Mouse (Mus musculus) retina, postnatal 7 days (tissue): ENCODE results near the gene Mei4.

ENCODE experiments used
- DNase-seq: peaks from one replicate; pipeline ENCODE4 v3.0.0-alpha.2; 2012; ENCODE audit warnings: low read depth, low spot score

Mei4 gene

GRCm38 (mm10) chr9:81863181-81863887 is at the start of gene Mei4:
TSS of gene Mei4 (plus strand) at chr9:81863670.
- peak; percentile 57 for DNase-seq

- DNase-seq, result no peak
Measured at GRCm38 (mm10) chr9:81819715-81820373, 43.6 kb upstream of the Mei4 start.

- no peak for DNase-seq
Measured at GRCm38 (mm10) chr9:81827560-81827959, 35.9 kb upstream of the Mei4 start.

- no peak for DNase-seq
Measured at GRCm38 (mm10) chr9:81834056-81834455, 29.4 kb upstream of the Mei4 start.

- DNase-seq, result no peak
Measured at GRCm38 (mm10) chr9:81858861-81859260, 4.6 kb upstream of the Mei4 start.

- no peak for DNase-seq
Measured at GRCm38 (mm10) chr9:81863888-81864234, 391 bp downstream of the Mei4 start.

- DNase-seq, result no peak
Measured at GRCm38 (mm10) chr9:81866032-81866431, 2.6 kb downstream of the Mei4 start.

- no peak for DNase-seq
Measured at GRCm38 (mm10) chr9:81921456-81921855, 58.0 kb downstream of the Mei4 start.

GRCm38 (mm10) chr9:81924744-81925143 is 61.3 kb downstream of the Mei4 start:
- no peak for DNase-seq

- no peak for DNase-seq
Measured at GRCm38 (mm10) chr9:81940533-81940932, 77.1 kb downstream of the Mei4 start.

- DNase-seq, result no peak
Measured at GRCm38 (mm10) chr9:81945624-81946023, 82.2 kb downstream of the Mei4 start.

GRCm38 (mm10) chr9:81956858-81957257 is 93.4 kb downstream of the Mei4 start:
- DNase-seq, result no peak

GRCm38 (mm10) chr9:81957842-81958241 is 94.4 kb downstream of the Mei4 start:
- DNase-seq, result no peak

GRCm38 (mm10) chr9:81966765-81967164 is 103.3 kb downstream of the Mei4 start:
- no peak for DNase-seq

- no peak for DNase-seq
Measured at GRCm38 (mm10) chr9:81968935-81969334, 105.5 kb downstream of the Mei4 start.

GRCm38 (mm10) chr9:81982461-81982860 is 119.0 kb downstream of the Mei4 start:
- DNase-seq, result no peak

GRCm38 (mm10) chr9:82012991-82013390 is 149.5 kb downstream of the Mei4 start:
- DNase-seq, result no peak

GRCm38 (mm10) chr9:82042515-82043056 is 179.1 kb downstream of the Mei4 start:
- no peak for DNase-seq

GRCm38 (mm10) chr9:82044517-82044916 is 181.0 kb downstream of the Mei4 start:
- no peak for DNase-seq

GRCm38 (mm10) chr9:82073832-82074231 is 210.4 kb downstream of the Mei4 start:
- no peak for DNase-seq

- no peak for DNase-seq
Measured at GRCm38 (mm10) chr9:82075270-82075669, 211.8 kb downstream of the Mei4 start.

GRCm38 (mm10) chr9:82096409-82096808 is 232.9 kb downstream of the Mei4 start:
- DNase-seq, result no peak

GRCm38 (mm10) chr9:82114865-82115264 is 251.4 kb downstream of the Mei4 start:
- no peak for DNase-seq
